ENCODE assay signal across 14 mouse cellular contexts in the genomic region with DNA sequence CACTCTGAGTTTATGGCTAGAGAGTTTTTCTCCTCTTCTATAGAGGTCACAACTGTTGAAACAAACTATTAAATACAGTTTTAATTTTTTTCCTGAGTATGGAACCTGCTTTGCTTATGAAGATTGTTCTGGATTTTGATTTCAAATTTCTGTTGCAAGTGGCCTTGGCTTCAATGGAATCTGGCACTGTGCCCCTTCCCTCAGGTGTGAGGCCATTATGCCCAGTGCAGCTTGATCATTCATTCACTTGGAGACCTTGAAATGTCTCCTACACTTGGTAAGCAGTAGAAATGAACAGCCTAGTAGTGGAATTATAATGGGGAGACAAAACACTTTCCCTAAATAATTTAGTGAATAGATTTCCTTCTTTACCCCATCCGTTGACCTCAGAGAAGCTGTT.
"Had no signal": no experiment of that assay in that cellular context is flagged by ENCODE, and none has a peak within 500 bp of the region (broad histone marks: within the 10 kb centered on the region; RNA-seq: fewer than 3 reads in every experiment).

No protein-coding gene starts in this region.

- H3K36me3 ChIP-seq: limb, embryonic 10.5 days; liver, embryonic 13.5 days; lung, embryonic 15.5 days; midbrain, embryonic 15.5 days; neural tube, embryonic 12.5 days had no signal

- ATAC-seq: liver, postnatal 0 days had no signal

- H3K9ac ChIP-seq: liver, embryonic 13.5 days; liver, postnatal 0 days; lung, embryonic 15.5 days; midbrain, embryonic 15.5 days; neural tube, embryonic 12.5 days had no signal

- H3K27me3 ChIP-seq: liver, embryonic 13.5 days; lung, embryonic 15.5 days; megakaryocyte, embryonic 14.5 days; midbrain, embryonic 15.5 days; neural tube, embryonic 12.5 days had no signal

- H3K4me3 ChIP-seq: layer of hippocampus, adult 2 months; limb, embryonic 10.5 days; liver, embryonic 13.5 days; lung, embryonic 15.5 days; megakaryocyte, embryonic 14.5 days; midbrain, embryonic 15.5 days; neural tube, embryonic 12.5 days had no signal

- H3K27ac ChIP-seq: layer of hippocampus, adult 2 months; limb, embryonic 10.5 days; liver, embryonic 13.5 days; lung, embryonic 15.5 days; macrophage; midbrain, embryonic 15.5 days; neural tube, embryonic 12.5 days had no signal

- H3K9me3 ChIP-seq: limb, embryonic 10.5 days; liver, embryonic 13.5 days; lung, embryonic 15.5 days; megakaryocyte, embryonic 14.5 days; midbrain, embryonic 15.5 days; neural tube, embryonic 12.5 days had no signal

- H3K4me2 ChIP-seq: liver, embryonic 13.5 days; lung, embryonic 15.5 days; midbrain, embryonic 11.5 days; midbrain, embryonic 15.5 days; neural tube, embryonic 12.5 days had no signal

- H3K4me1 ChIP-seq: limb, embryonic 10.5 days; liver, embryonic 13.5 days; lung, embryonic 15.5 days; megakaryocyte, embryonic 14.5 days; neural tube, embryonic 12.5 days had no signal

- DNase-seq: liver, embryonic 13.5 days; liver, postnatal 0 days; lung, postnatal 14 days; spleen, adult 18-20 months; thymus, adult 18-20 months; thymus, postnatal 25 days had no signal
